Mouse (Mus musculus): ENCODE measurements around the gene Gramd1b.

Gramd1b gene

GRCm38 (mm10) chr9:40374992-40375391 is 156.2 kb downstream of the Gramd1b start:
- DNase-seq (ENCODE audit: extremely low spot score, low spot score), result no peak

GRCm38 (mm10) chr9:40374533-40374971 is 156.6 kb downstream of the Gramd1b start:
- DNase-seq (ENCODE audit: extremely low spot score, low spot score), result no peak

GRCm38 (mm10) chr9:40374052-40374451 is 157.1 kb downstream of the Gramd1b start:
- DNase-seq (ENCODE audit: extremely low spot score, low spot score), result no peak

GRCm38 (mm10) chr9:40370151-40370550 is 161.0 kb downstream of the Gramd1b start:
- no peak for DNase-seq (ENCODE audit: extremely low spot score, low spot score)

- no peak for DNase-seq (ENCODE audit: extremely low spot score, low spot score)
Observed at GRCm38 (mm10) chr9:40366795-40367194, 164.4 kb downstream of the Gramd1b start.

- DNase-seq (ENCODE audit: extremely low spot score, low spot score), result no peak
Observed at GRCm38 (mm10) chr9:40364312-40364711, 166.9 kb downstream of the Gramd1b start.

- DNase-seq (ENCODE audit: extremely low spot score, low spot score), result no peak
Observed at GRCm38 (mm10) chr9:40361970-40362369, 169.2 kb downstream of the Gramd1b start.

GRCm38 (mm10) chr9:40358408-40358896 is 172.7 kb downstream of the Gramd1b start:
- no peak for DNase-seq (ENCODE audit: extremely low spot score, low spot score)

GRCm38 (mm10) chr9:40356768-40357446 is 174.3 kb downstream of the Gramd1b start:
- no peak for DNase-seq (ENCODE audit: extremely low spot score, low spot score)

- DNase-seq (ENCODE audit: extremely low spot score, low spot score), result no peak
Observed at GRCm38 (mm10) chr9:40356368-40356767, 174.8 kb downstream of the Gramd1b start.

- DNase-seq (ENCODE audit: extremely low spot score, low spot score), result no peak
Observed at GRCm38 (mm10) chr9:40355406-40355805, 175.8 kb downstream of the Gramd1b start.

- no peak for DNase-seq (ENCODE audit: extremely low spot score, low spot score)
Observed at GRCm38 (mm10) chr9:40353596-40353995, 177.6 kb downstream of the Gramd1b start.

- DNase-seq (ENCODE audit: extremely low spot score, low spot score), result no peak
Observed at GRCm38 (mm10) chr9:40350640-40351039, 180.5 kb downstream of the Gramd1b start.

- DNase-seq (ENCODE audit: extremely low spot score, low spot score), result no peak
Observed at GRCm38 (mm10) chr9:40350052-40350451, 181.1 kb downstream of the Gramd1b start.

- no peak for DNase-seq (ENCODE audit: extremely low spot score, low spot score)
Observed at GRCm38 (mm10) chr9:40349554-40349953, 181.6 kb downstream of the Gramd1b start.

- no peak for DNase-seq (ENCODE audit: extremely low spot score, low spot score)
Observed at GRCm38 (mm10) chr9:40348714-40349233, 182.4 kb downstream of the Gramd1b start.

GRCm38 (mm10) chr9:40346232-40346984 is 184.8 kb downstream of the Gramd1b start:
- peak; percentile 41 for DNase-seq (ENCODE audit: extremely low spot score, low spot score)

- peak; percentile 34 for DNase-seq (ENCODE audit: extremely low spot score, low spot score)
Observed at GRCm38 (mm10) chr9:40345493-40346231, 185.5 kb downstream of the Gramd1b start.

GRCm38 (mm10) chr9:40344801-40345492 is 186.2 kb downstream of the Gramd1b start:
- no peak for DNase-seq (ENCODE audit: extremely low spot score, low spot score)

GRCm38 (mm10) chr9:40343828-40344227 is 187.4 kb downstream of the Gramd1b start:
- DNase-seq (ENCODE audit: extremely low spot score, low spot score), result no peak

GRCm38 (mm10) chr9:40343053-40343652 is 188.0 kb downstream of the Gramd1b start:
- DNase-seq (ENCODE audit: extremely low spot score, low spot score), result no peak

Data from neural tube, embryonic 10.5 days (tissue).